Mouse (Mus musculus): Measurements from ENCODE around the gene Rptor.

DNA sequence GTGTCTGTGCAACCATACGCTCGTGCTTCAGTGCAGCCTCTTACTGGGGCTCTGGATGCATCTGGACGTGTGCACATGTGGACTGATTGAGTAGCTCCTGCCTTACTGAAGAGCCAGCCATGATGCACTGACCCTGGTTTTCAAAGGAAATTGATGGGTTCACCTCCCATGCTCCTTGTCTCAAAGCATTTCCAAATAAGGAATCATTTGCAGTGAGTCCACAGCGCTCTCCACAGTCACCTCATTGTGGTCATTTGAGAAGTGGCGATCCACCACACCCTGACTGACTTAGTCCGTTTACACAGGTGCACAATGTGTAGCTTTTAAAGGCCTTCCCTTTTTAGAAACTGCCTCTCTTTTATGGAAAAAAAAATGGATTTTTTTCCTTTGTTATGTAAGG is 190.7 kb downstream of the Rptor start:
- no peak for TF ChIP-seq POLR2A (IDR thresholded peaks at IDR 0.05; ENCODE audit: extremely low read depth, insufficient read depth, low read length)
- no peak for TF ChIP-seq CTCF (IDR thresholded peaks at IDR 0.05; ENCODE audit: low read depth, low read length)

All from liver, adult 2 months (tissue).